Mouse (Mus musculus): Measurements from ENCODE around the gene Enoph1. TPM values are rescaled to one million over a fixed set of nuclear protein-coding genes. Genes with fewer than 3 reads are reported as not detected.

The Enoph1 gene
- polyA plus RNA-seq, 1 experiment from 2014 or later = 59.0 TPM

- DNase-seq (ENCODE audit: low spot score) (no peak), ATAC-seq (replicated peaks; ENCODE audit: insufficient number of reproducible peaks, low FRiP score, low TSS enrichment, low read depth) (no peak)
- H3K9me3 ChIP-seq (replicated peaks; ENCODE audit: control insufficient read depth, low read length) = no peaks in the 10 kb centered on the region
- no peak overlapping the region for H3K9ac ChIP-seq (replicated peaks; ENCODE audit: low read length)
- H3K27me3 ChIP-seq (ENCODE audit: control insufficient read depth, insufficient read depth, low read length) = no peaks in the 10 kb centered on the region
- no peak overlapping the region for H3K4me2 ChIP-seq (ENCODE audit: low read depth, low read length)
- H3K4me1 ChIP-seq (ENCODE audit: control insufficient read depth, insufficient read depth, low read length) = no peaks in the 10 kb centered on the region; the same call in 1 of the 2 replicates
- H3K4me3 ChIP-seq (ENCODE audit: low read depth, low read length) = no peak overlapping the region
- no peak overlapping the region for H3K27ac ChIP-seq (replicated peaks; ENCODE audit: low read depth, low read length)
- WGBS = 84% methylated on average over 4 of the region's 4 CpGs
- H3K36me3 ChIP-seq (replicated peaks; ENCODE audit: control insufficient read depth, insufficient read depth, low read depth, low read length) = no peaks in the 10 kb centered on the region
These were observed 42.2 kb downstream of the Enoph1 start for GRCm38 (mm10) chr5:100082006-100082405.

GRCm38 (mm10) chr5:100083953-100084562 lies 44.3 kb downstream of the Enoph1 start:
- Histone ChIP-seq H3K4me1 (ENCODE audit: control insufficient read depth, insufficient read depth, low read length) (no peaks in the 10 kb centered on the region; the same call in 1 of the 2 replicates), H3K4me3 (ENCODE audit: low read depth, low read length) (no peak overlapping the region), H3K36me3 (replicated peaks; ENCODE audit: control insufficient read depth, insufficient read depth, low read depth, low read length) (no peaks in the 10 kb centered on the region), H3K27ac (replicated peaks; ENCODE audit: low read depth, low read length) (no peak overlapping the region), H3K4me2 (ENCODE audit: low read depth, low read length) (no peak overlapping the region), H3K27me3 (ENCODE audit: control insufficient read depth, insufficient read depth, low read length) (no peaks in the 10 kb centered on the region), H3K9ac (replicated peaks; ENCODE audit: low read length) (no peak overlapping the region), H3K9me3 (replicated peaks; ENCODE audit: control insufficient read depth, low read length) (no peaks in the 10 kb centered on the region)
- DNase-seq (ENCODE audit: low spot score) (no peak), ATAC-seq (replicated peaks; ENCODE audit: insufficient number of reproducible peaks, low FRiP score, low TSS enrichment, low read depth) (no peak)
- 69% methylated on average over 12 of the region's 12 CpGs for WGBS

- Histone ChIP-seq H3K27ac (replicated peaks; ENCODE audit: low read depth, low read length) (no peak overlapping the region), H3K4me2 (ENCODE audit: low read depth, low read length) (no peak overlapping the region), H3K4me1 (ENCODE audit: control insufficient read depth, insufficient read depth, low read length) (no peaks in the 10 kb centered on the region; the same call in 1 of the 2 replicates), H3K4me3 (ENCODE audit: low read depth, low read length) (no peak overlapping the region), H3K9me3 (replicated peaks; ENCODE audit: control insufficient read depth, low read length) (no peaks in the 10 kb centered on the region), H3K9ac (replicated peaks; ENCODE audit: low read length) (no peak overlapping the region), H3K27me3 (ENCODE audit: control insufficient read depth, insufficient read depth, low read length) (no peaks in the 10 kb centered on the region), H3K36me3 (replicated peaks; ENCODE audit: control insufficient read depth, insufficient read depth, low read depth, low read length) (no peaks in the 10 kb centered on the region)
- no peak for ATAC-seq (replicated peaks; ENCODE audit: insufficient number of reproducible peaks, low FRiP score, low TSS enrichment, low read depth)
- no peak for DNase-seq (ENCODE audit: low spot score)
- 84% methylated on average over 8 of the region's 8 CpGs for WGBS
These were observed 45.3 kb downstream of the Enoph1 start for GRCm38 (mm10) chr5:100085097-100085496.

GRCm38 (mm10) chr5:100090515-100091262 lies 50.9 kb downstream of the Enoph1 start:
- no peak overlapping the region for H3K4me2 ChIP-seq (ENCODE audit: low read depth, low read length)
- 47% methylated on average over 12 of the region's 12 CpGs for WGBS
- no peaks in the 10 kb centered on the region for H3K4me1 ChIP-seq (ENCODE audit: control insufficient read depth, insufficient read depth, low read length)
- H3K27me3 ChIP-seq (ENCODE audit: control insufficient read depth, insufficient read depth, low read length) = no peaks in the 10 kb centered on the region
- no peaks in the 10 kb centered on the region for H3K9me3 ChIP-seq (replicated peaks; ENCODE audit: control insufficient read depth, low read length)
- ATAC-seq (replicated peaks; ENCODE audit: insufficient number of reproducible peaks, low FRiP score, low TSS enrichment, low read depth) = no peak
- DNase-seq (ENCODE audit: low spot score) = no peak
- no peaks in the 10 kb centered on the region for H3K36me3 ChIP-seq (replicated peaks; ENCODE audit: control insufficient read depth, insufficient read depth, low read depth, low read length)
- no peak overlapping the region for H3K4me3 ChIP-seq (ENCODE audit: low read depth, low read length)
- H3K27ac ChIP-seq (replicated peaks; ENCODE audit: low read depth, low read length) = no peak overlapping the region
- H3K9ac ChIP-seq (replicated peaks; ENCODE audit: low read length) = no peak overlapping the region

GRCm38 (mm10) chr5:100091263-100091594 lies 51.4 kb downstream of the Enoph1 start:
- H3K27ac ChIP-seq (replicated peaks; ENCODE audit: low read depth, low read length) = no peak overlapping the region
- H3K9ac ChIP-seq (replicated peaks; ENCODE audit: low read length) = no peak overlapping the region
- H3K9me3 ChIP-seq (replicated peaks; ENCODE audit: control insufficient read depth, low read length) = no peaks in the 10 kb centered on the region
- H3K36me3 ChIP-seq (replicated peaks; ENCODE audit: control insufficient read depth, insufficient read depth, low read depth, low read length) = no peaks in the 10 kb centered on the region
- H3K4me3 ChIP-seq (ENCODE audit: low read depth, low read length) = no peak overlapping the region
- DNase-seq (ENCODE audit: low spot score) (no peak), ATAC-seq (replicated peaks; ENCODE audit: insufficient number of reproducible peaks, low FRiP score, low TSS enrichment, low read depth) (no peak)
- H3K4me1 ChIP-seq (ENCODE audit: control insufficient read depth, insufficient read depth, low read length) = no peaks in the 10 kb centered on the region
- H3K4me2 ChIP-seq (ENCODE audit: low read depth, low read length) = 0 out of 2 replicates have a peak overlapping the region, but pooled peaks have one; percentile 40
- WGBS = 52% methylated on average over 10 of the region's 10 CpGs
- H3K27me3 ChIP-seq (ENCODE audit: control insufficient read depth, insufficient read depth, low read length) = no peaks in the 10 kb centered on the region

- Histone ChIP-seq H3K4me3 (ENCODE audit: low read depth, low read length) (no peak overlapping the region), H3K27me3 (ENCODE audit: control insufficient read depth, insufficient read depth, low read length) (no peaks in the 10 kb centered on the region), H3K9me3 (replicated peaks; ENCODE audit: control insufficient read depth, low read length) (no peaks in the 10 kb centered on the region), H3K36me3 (replicated peaks; ENCODE audit: control insufficient read depth, insufficient read depth, low read depth, low read length) (no peaks in the 10 kb centered on the region), H3K4me2 (ENCODE audit: low read depth, low read length) (peak overlapping the region; percentile 40; the same call in 1 of the 2 replicates), H3K4me1 (ENCODE audit: control insufficient read depth, insufficient read depth, low read length) (no peaks in the 10 kb centered on the region), H3K9ac (replicated peaks; ENCODE audit: low read length) (peak overlapping the region; percentile 14), H3K27ac (replicated peaks; ENCODE audit: low read depth, low read length) (no peak overlapping the region)
- DNase-seq (ENCODE audit: low spot score) = peak; percentile 61
- 9% methylated on average over 17 of the region's 17 CpGs for WGBS
- ATAC-seq (replicated peaks; ENCODE audit: insufficient number of reproducible peaks, low FRiP score, low TSS enrichment, low read depth) = peak; percentile 75
These were observed 51.8 kb downstream of the Enoph1 start for GRCm38 (mm10) chr5:100091602-100092001.

- H3K27ac ChIP-seq (replicated peaks; ENCODE audit: low read depth, low read length) = no peak overlapping the region
- no peak overlapping the region for H3K9ac ChIP-seq (replicated peaks; ENCODE audit: low read length)
- no peak overlapping the region for H3K4me3 ChIP-seq (ENCODE audit: low read depth, low read length)
- no peaks in the 10 kb centered on the region for H3K36me3 ChIP-seq (replicated peaks; ENCODE audit: control insufficient read depth, insufficient read depth, low read depth, low read length)
- no peak overlapping the region for H3K4me2 ChIP-seq (ENCODE audit: low read depth, low read length)
- DNase-seq (ENCODE audit: low spot score) (no peak), ATAC-seq (replicated peaks; ENCODE audit: insufficient number of reproducible peaks, low FRiP score, low TSS enrichment, low read depth) (no peak)
- WGBS = 56% methylated on average over 5 of the region's 5 CpGs
- H3K9me3 ChIP-seq (replicated peaks; ENCODE audit: control insufficient read depth, low read length) = no peaks in the 10 kb centered on the region
- no peaks in the 10 kb centered on the region for H3K4me1 ChIP-seq (ENCODE audit: control insufficient read depth, insufficient read depth, low read length)
- H3K27me3 ChIP-seq (ENCODE audit: control insufficient read depth, insufficient read depth, low read length) = no peaks in the 10 kb centered on the region
These were observed 57.2 kb downstream of the Enoph1 start for GRCm38 (mm10) chr5:100096955-100097354.

GRCm38 (mm10) chr5:100097967-100098366 lies 58.2 kb downstream of the Enoph1 start:
- Histone ChIP-seq H3K4me1 (ENCODE audit: control insufficient read depth, insufficient read depth, low read length) (no peaks in the 10 kb centered on the region), H3K9ac (replicated peaks; ENCODE audit: low read length) (no peak overlapping the region), H3K36me3 (replicated peaks; ENCODE audit: control insufficient read depth, insufficient read depth, low read depth, low read length) (no peaks in the 10 kb centered on the region), H3K27ac (replicated peaks; ENCODE audit: low read depth, low read length) (no peak overlapping the region), H3K4me2 (ENCODE audit: low read depth, low read length) (no peak overlapping the region), H3K27me3 (ENCODE audit: control insufficient read depth, insufficient read depth, low read length) (no peaks in the 10 kb centered on the region), H3K9me3 (replicated peaks; ENCODE audit: control insufficient read depth, low read length) (no peaks in the 10 kb centered on the region), H3K4me3 (ENCODE audit: low read depth, low read length) (no peak overlapping the region)
- WGBS = 90% methylated on average over 4 of the region's 4 CpGs
- DNase-seq (ENCODE audit: low spot score) (no peak), ATAC-seq (replicated peaks; ENCODE audit: insufficient number of reproducible peaks, low FRiP score, low TSS enrichment, low read depth) (no peak)
